Mouse (Mus musculus) adrenal gland (tissue): ENCODE results near the gene Zfp605.
"Not testable (repeated sequence)": the region's sequence is repeated elsewhere in the genome, so short reads cannot be mapped to it uniquely, and the experiment has no call there.

Experiments used
- intact Hi-C: fragments of 180-260 bp; cut with DNase I; formaldehyde crosslinking; loops from one replicate; pipeline ENCODE4 v1.15.1; 2025

Zfp605 gene

GRCm38 (mm10) chr5:110106901-110107564 is 2.9 kb upstream of the Zfp605 start:
- intact Hi-C loops, result no loop called here

GRCm38 (mm10) chr5:110107581-110108304 is 2.1 kb upstream of the Zfp605 start, which contains the start of gene Gtpbp6:
TSS of gene Gtpbp6 (minus strand) at chr5:110108197.
- intact Hi-C loops, result no loop called here

GRCm38 (mm10) chr5:110108305-110108628 is 1.6 kb upstream of the Zfp605 start:
- intact Hi-C loops, result no loop called here

DNA sequence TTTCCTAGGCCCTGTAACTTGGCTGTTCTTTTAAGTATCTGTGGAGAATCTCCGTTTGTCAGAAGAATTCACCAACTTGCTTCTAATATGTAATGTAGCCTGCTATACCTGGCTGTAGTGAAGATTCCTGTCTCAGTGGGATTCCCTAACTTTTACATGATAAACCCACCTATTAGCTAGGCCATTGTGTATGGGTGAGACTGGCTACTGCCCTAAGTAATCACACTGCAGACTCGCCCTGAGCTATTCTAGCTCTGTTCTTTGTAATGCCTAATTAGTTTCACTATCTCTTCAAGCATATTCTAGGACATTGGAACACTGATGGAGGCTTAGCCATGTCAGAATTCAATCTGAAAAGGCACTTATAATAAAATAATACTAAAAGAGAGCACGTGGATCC is 12.5 kb downstream of the Zfp605 start:
- intact Hi-C loops, result not testable (repeated sequence)

GRCm38 (mm10) chr5:110135293-110136086 is 25.6 kb downstream of the Zfp605 start, which contains the start of gene Chfr:
TSS of gene Chfr (plus strand) at chr5:110135842.
- intact Hi-C loops, result no loop called here

GRCm38 (mm10) chr5:110136087-110136464 is 26.2 kb downstream of the Zfp605 start:
- intact Hi-C loops, result no loop called here

- intact Hi-C loops, result no loop called here
These were observed 27.9 kb downstream of the Zfp605 start for GRCm38 (mm10) chr5:110137816-110138215.

DNA sequence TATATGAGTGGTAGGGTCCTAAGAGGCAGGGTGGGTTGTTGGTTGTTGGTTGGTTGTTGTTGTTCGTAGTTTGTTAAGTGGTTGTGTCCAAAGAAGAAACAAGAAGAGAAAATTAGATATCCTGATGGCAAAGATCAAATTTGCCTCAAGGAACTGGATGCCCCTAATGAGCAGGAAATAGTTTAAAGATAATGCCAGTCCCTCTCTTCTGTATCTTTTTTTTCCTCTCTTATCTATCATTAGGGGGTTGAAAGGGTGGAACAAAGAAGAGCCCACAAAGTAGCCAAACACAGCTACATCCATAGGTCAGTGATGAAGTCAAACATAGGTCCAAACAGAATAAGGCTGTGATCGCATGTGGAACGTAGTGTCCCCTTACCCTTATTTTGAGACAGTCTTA is 29.4 kb downstream of the Zfp605 start:
- intact Hi-C loops, result no loop called here

DNA sequence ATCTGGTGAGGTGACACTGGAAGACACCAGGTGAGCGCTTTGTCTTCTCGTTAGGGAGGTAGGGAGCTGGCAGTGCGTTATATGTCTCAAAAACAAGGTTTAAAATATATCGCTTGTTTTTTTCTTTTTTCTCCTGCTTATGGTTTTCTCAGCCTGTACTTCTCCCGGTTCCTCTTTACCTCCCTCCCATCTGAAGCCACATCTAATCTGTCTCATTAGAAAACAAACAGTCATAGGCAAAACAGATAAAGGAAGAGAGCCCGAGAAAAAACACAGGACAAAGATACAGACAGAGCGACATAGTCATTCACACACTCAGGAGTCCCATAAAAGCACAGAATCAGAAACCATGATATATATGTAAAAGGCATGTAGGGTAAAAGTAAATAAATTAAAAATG is 30.5 kb downstream of the Zfp605 start:
- intact Hi-C loops, result no loop called here

GRCm38 (mm10) chr5:110142309-110142708 is 32.4 kb downstream of the Zfp605 start:
- intact Hi-C loops, result no loop called here

DNA sequence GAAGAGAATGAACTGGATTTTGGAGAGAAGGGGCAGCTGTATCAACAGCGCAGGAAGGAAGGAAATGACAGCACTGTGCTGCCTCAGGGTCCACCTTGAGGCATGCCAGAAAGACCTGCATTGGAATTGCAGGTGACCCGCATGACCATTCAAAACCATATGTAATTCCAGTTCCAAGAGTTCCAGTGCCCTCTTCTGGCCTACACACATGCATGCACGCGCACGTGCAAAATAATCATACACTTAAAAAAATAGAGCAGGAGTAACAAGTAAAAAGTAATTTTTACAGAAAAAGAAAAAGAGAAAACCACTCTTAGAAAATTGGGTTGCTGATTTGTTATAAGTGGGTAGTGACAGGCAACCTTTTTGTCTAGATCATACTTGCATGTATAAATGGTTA is 33.1 kb downstream of the Zfp605 start:
- intact Hi-C loops, result no loop called here

GRCm38 (mm10) chr5:110169374-110169773 is 59.5 kb downstream of the Zfp605 start:
- intact Hi-C loops, result no loop called here

- intact Hi-C loops, result no loop called here
These were observed 66.6 kb downstream of the Zfp605 start, which contains the start of gene Golga3 for GRCm38 (mm10) chr5:110176362-110177020. TSS of gene Golga3 (plus strand) at chr5:110176701.

GRCm38 (mm10) chr5:110177021-110177420 is 67.1 kb downstream of the Zfp605 start:
- intact Hi-C loops, result no loop called here

GRCm38 (mm10) chr5:110178628-110179027 is 68.7 kb downstream of the Zfp605 start:
- intact Hi-C loops, result no loop called here
